Mouse (Mus musculus) spleen, adult 12 weeks (tissue): ENCODE measurements around the gene Mobp.
A peak's percentile ranks its signal among the peaks of the same experiment; 100 is the strongest.

Experiments used
- DNase-seq: peaks from one replicate; pipeline ENCODE4 v3.0.0; 2022; ENCODE audit warnings: low spot score

Gene Mobp

GRCm38 (mm10) chr9:120134529-120135160, 14.9 kb upstream of the Mobp start:
- DNase-seq, result no peak

DNA sequence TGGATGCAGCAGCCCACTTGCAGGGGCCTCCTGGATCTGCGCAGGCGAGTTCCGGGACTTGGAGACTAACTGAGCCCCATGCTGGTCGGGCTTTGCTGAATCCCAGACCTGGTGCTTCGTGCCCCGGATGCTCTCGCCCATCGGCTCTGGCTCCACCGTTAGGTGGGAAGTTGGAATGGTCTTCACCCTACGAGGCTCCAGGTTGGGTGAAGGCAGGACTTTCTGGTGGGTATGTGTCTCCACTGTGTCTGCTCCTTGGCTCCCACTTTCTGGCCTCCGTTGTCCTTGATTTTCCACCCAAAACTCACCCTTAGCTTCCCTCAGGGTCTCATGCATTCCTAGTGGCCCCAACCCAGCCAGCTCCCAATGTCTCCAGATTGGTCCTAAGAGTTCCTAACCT, 14.1 kb upstream of the Mobp start:
- DNase-seq, result no peak

- DNase-seq, result peak; percentile 56
Measured at GRCm38 (mm10) chr9:120140652-120141051, 8.9 kb upstream of the Mobp start.

DNA sequence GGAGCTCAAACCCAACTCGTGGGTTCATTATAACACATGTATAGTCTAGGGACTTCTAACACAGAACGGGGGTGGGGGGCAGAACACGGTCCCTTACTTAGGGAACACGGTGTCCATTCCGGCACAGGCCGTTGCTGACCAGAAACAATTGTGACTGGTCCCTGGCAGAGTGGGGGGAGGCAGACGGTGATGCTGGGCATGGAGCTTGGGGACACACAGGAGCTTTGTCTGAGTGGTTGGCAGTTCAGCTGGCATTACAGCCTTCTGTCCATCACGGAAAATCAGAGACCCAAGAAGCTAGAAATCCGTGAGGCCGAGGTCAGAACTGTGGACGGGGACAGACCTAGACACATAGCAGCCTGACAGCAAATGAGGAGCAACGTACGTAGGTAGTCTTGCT, 5.0 kb upstream of the Mobp start:
- no peak for DNase-seq

GRCm38 (mm10) chr9:120151152-120151551, 1.6 kb downstream of the Mobp start:
- DNase-seq, result no peak

GRCm38 (mm10) chr9:120151906-120152399, 2.4 kb downstream of the Mobp start:
- DNase-seq, result no peak

DNA sequence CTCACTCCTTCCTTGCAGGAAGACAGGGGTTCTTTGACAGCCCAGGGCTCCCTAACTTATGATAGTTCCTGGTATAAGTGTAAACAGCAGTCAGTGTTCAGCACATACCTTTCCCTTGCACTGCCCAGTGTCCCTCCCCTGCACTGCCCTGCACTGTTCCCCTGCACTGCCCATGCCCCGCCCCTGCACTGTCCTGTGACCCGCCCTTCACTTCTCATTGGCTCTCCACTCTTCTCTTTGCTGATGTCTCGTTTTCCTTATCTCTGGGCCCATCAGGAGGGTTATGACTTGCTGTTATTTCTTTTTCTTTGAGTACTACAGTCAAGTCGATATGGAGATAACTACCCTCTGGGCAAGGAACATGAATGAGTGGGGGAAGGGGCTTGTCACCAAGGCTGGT, 8.5 kb downstream of the Mobp start:
- DNase-seq, result no peak

- DNase-seq, result no peak
Measured at GRCm38 (mm10) chr9:120163862-120164261, 14.4 kb downstream of the Mobp start.

DNA sequence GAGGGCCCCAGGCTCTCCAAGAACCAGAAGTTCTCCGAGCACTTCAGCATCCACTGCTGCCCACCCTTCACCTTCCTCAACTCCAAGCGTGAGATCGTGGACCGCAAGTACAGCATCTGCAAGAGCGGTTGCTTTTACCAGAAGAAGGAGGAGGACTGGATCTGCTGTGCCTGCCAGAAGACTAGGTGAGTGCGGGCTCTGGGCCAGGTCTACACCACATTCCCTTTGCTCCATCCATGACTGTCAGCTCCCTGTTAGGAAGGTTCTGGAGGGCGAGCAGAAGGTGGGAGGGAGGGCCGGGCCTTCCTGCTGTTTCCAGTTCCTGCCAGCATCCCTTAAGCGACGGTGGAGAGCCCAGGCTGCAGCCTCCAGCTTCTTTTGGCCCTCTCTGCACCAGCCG, 18.3 kb downstream of the Mobp start:
- no peak for DNase-seq

DNA sequence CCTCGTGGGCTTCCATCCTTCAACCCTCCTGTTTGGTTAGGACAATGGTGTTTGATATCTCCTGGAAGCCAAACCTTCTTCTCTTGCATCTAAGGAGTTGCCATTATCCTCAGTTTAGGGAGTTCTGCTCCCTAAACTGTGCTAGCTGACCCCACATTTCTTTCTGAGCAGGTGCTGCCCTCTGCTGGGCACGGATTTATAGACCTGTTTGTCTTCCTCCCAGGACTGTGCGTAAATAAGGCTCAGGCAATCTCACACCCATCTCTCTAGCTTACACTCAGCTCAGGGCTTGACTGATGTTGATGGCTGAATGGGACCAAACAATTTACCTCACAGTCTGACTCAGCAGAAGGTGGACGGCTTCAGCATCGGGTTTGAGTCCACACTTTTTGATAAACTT, 21.8 kb downstream of the Mobp start:
- DNase-seq, result peak; percentile 36

- no peak for DNase-seq
Measured at GRCm38 (mm10) chr9:120174436-120175137, 25.1 kb downstream of the Mobp start.

DNA sequence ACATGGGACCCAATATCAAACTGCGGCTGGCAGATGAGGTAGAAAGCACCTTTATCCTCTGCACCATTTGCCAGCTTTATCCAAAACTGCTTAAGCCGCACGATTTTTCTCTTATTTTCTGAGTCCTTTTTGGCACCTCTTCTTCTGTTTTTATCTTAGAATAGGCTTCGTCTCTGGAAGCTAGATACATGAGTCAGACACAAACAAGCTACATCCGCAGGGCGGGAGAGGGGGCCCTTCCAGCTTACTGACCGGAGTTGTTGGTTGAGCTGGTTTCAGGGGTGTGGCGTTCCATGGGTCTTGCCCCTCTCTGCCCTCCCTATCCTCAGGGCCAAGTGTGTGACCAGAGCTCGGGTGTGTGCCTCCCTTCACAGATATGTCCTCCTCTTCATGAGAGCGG, 29.3 kb downstream of the Mobp start:
- DNase-seq, result no peak

DNA sequence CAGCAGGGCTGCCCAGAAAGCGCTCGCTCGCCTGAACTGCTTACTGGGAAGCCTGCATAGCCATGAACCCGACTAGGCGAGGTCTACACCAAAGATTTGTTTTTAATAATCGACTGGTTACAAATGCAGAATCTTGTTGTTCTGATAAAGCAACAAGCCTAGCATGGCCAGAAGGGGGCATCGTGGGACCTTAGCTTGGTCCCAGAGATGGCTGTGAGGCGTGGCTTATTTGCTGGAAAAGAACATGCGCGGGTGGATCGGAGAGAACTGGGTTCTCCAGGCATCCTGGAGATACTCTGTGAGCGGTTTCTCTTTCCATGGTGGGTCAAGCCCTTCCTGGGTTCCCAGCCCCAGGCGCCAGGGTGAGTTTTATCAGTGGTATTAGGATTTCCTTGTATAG, 35.0 kb downstream of the Mobp start:
- DNase-seq, result no peak

DNA sequence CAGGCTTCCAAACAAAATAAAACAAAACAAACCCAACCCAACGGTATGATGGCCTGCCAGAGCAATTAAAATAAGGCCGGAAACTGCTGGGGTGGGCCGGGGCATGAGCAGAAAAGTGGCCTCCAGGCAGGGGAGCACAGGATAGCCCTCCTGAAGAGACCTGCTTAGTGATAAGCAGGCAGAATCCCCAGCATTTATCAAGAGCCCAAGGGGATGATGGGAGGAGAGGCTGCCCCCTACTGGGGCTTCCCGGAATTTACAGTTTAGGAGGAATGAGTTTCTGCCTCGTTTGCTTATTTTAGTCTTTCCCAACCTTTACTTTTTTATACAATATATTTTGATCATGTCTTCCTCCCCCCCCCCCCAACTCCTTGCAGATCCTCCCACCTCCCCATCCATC, 37.3 kb downstream of the Mobp start:
- DNase-seq, result no peak

- DNase-seq, result no peak
Measured at GRCm38 (mm10) chr9:120190891-120191290, 41.4 kb downstream of the Mobp start.

DNA sequence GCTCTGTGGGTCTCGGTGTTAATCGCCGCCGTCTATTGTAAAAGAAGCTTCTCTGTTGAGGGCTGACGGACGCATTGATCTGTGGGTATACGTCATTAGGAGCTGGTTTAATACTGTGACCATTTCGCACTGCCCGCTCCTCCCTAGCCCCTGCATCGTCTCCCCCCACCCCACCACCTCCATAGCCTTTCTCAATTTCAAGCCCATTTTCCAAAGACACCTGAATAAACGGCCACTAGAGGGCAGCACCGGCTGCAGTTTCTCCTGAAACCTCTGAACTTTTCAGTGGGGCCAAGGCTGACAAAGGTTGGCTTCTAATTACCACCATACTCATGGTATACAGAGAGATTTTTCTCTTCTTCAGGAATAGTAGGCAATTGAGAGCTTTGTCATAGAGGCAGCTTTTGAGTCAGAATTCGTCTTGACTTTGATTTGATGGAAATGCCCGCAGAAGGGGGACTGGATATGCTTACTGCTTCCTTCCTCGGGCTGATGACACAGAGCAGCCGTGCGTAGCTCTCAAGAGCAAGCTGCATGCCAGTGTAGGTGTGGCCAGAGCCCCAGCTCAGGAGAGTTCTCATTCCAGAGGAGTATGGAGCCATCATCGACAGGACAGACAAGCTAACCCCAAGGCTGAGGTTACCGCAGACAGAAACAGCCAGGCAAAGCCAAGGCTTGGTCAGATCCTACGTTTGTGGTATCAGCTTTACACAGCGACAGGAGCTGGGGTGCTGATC, 42.0 kb downstream of the Mobp start:
- peak; percentile 32 for DNase-seq

DNA sequence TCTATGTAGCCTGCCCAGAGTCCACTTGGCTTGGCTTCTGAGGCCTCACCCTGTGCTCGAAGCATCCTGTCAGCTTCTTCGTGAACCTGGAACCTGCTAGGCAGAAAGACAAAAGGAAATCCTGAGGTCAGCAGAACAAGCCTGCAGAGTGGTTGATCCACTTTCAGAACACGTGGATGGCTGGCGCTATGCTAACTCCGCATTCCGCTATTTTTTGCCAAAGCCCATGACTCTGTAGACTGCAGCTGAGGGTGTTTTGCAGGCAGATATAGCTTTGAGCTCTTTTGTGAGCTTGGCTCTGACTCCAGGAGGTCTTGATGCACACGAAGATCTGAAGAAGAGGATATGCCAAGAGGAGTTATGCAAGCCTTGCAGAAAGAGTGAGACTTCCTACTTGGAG, 43.2 kb downstream of the Mobp start:
- no peak for DNase-seq

DNA sequence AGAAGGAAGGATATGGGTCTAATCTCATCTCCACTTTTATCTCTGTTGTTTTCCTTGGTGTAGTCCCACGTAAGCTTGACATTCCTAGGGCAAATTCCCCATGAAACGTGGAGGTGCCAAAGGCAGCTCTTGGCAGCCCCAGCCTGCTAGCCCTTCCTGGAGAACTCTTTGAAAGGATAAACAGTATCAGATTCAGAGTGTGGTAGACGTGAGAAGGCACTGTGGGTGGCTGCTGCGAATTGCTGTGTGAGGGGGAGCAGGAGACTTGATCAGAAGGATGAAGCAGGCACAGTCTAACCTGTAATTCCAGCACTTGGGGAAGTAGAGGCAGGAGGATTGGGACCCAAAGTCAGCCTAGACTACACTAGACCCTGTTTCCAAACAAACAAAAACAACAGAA, 51.4 kb downstream of the Mobp start:
- no peak for DNase-seq

- no peak for DNase-seq
Measured at GRCm38 (mm10) chr9:120201743-120202142, 52.2 kb downstream of the Mobp start.

GRCm38 (mm10) chr9:120202683-120203082, 53.2 kb downstream of the Mobp start:
- no peak for DNase-seq

DNA sequence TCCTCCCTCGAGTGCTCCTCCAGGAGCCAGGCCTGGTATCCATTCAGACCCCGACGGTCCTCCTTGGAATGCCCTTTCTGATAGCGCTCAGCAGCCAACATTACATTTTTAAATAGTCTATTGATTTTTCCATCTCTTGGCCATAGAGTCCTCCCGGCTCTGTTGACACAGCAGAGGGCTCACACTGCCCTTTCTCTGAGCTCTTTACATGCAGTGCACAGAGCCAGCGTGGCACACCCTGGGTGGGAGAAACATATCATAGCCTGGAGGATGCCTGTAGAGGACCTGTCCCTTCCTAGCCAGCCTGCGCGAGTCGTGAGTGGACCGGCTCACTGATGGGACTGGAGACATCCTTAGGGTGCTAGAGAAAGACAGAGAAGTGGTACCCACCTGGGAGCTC, 54.4 kb downstream of the Mobp start:
- DNase-seq, result no peak

DNA sequence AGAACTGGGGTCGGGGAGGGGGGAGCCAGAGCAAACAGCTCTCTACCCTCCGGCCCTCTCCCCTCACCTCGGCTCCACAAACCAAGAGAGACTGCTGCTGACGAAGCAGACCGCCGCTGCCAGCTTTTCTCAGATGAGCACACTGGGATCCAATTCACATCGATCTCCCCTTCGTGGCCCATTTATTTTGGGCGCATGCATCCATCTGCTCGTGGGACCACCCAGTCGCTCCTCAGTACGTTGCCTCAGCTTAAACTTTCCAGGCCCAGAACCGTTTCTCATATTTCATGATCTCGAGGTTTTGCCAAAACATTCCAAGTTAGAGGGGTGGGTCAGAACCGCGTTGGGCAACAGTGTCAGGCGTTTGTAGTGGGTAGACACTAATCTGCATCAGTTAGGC, 57.4 kb downstream of the Mobp start:
- no peak for DNase-seq

DNA sequence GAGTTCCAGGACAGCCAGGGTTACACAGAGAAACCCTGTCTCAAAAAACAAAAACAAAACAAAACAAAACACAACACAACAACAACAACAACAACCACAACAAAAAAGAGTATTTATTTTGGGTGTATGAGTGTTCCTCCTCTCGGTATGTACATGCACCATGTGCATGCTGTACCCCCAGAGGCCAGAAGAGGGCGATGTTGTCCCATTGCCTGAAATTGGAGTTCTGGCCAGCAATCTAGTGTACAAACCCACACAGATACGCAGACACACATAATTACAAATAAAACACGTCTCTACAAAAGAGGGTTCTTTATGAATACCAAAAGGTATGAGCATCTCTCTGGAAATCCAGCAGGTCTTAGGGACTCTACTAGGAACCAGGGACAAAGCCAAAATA, 60.6 kb downstream of the Mobp start:
- DNase-seq, result no peak
